16 mouse cellular contexts compared by ENCODE assay signal in the genomic region with DNA sequence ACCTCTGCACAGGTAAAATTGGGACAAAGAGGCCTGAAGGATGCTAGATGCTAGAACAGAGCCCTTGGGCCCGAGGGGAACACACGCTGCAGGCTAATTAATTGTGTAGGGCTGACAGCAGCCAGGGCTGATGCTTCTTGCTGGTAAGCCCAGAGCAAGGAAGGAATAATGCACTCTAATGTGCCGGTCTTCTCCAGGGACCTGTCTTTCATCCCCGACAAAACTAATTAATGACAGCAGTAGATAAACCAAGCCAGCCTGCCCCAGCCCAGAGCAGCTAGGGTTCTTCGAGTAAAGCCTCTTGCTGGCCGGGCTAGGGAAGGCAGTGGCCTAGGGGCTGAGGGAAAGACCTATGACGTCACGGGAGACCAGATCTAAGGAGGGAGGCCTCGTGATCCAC.
DNase-seq lines count a peak whose midpoint lies in the region; ATAC-seq lines count a peak whose summit lies in the region.
"Had no signal": no experiment of that assay in that cellular context is flagged by ENCODE, and none has a peak within 500 bp of the region (broad histone marks: within the 10 kb centered on the region; RNA-seq: fewer than 3 reads in every experiment).

No protein-coding gene starts in this region.

- H3K27ac ChIP-seq in forebrain, embryonic 12.5 days, result no peak overlapping the region
- H3K27ac ChIP-seq in forebrain, embryonic 15.5 days (replicated peaks), result no peak overlapping the region
- H3K27ac ChIP-seq in neural tube, embryonic 11.5 days (ENCODE audit: low read depth, low read length), result 0 out of 2 replicates have a peak overlapping the region, but pooled peaks have one; percentile 3
- H3K27ac ChIP-seq in neural tube, embryonic 15.5 days (replicated peaks), result no peak overlapping the region
- H3K27ac ChIP-seq in hindbrain, embryonic 14.5 days, result no peak overlapping the region
- H3K27ac ChIP-seq in midbrain, embryonic 16.5 days (ENCODE audit: low read length), result peak overlapping the region; percentile 33; the same call in 1 of the 2 replicates
- H3K27ac ChIP-seq: embryonic facial prominence, embryonic 15.5 days; forebrain, embryonic 13.5 days; limb, embryonic 13.5 days; liver, embryonic 15.5 days had no signal

- no peaks in the 10 kb centered on the region for H3K36me3 ChIP-seq in forebrain, embryonic 12.5 days (replicated peaks)
- H3K36me3 ChIP-seq in forebrain, embryonic 15.5 days, result no peaks in the 10 kb centered on the region
- H3K36me3 ChIP-seq in neural tube, embryonic 11.5 days (ENCODE audit: control insufficient read depth, insufficient read depth, low read length), result no peaks in the 10 kb centered on the region
- H3K36me3 ChIP-seq in neural tube, embryonic 15.5 days, result no peaks in the 10 kb centered on the region
- no peaks in the 10 kb centered on the region for H3K36me3 ChIP-seq in hindbrain, embryonic 14.5 days (replicated peaks; ENCODE audit: control insufficient read depth, insufficient read depth)
- H3K36me3 ChIP-seq in midbrain, embryonic 16.5 days (ENCODE audit: control insufficient read depth, insufficient read depth, low read length), result no peaks in the 10 kb centered on the region
- H3K36me3 ChIP-seq: embryonic facial prominence, embryonic 15.5 days; limb, embryonic 13.5 days; liver, embryonic 15.5 days had no signal

- H3K4me3 ChIP-seq in forebrain, embryonic 12.5 days (replicated peaks), result no peak overlapping the region
- H3K4me3 ChIP-seq in forebrain, embryonic 15.5 days, result no peak overlapping the region
- no peak overlapping the region for H3K4me3 ChIP-seq in neural tube, embryonic 11.5 days (ENCODE audit: low read depth, low read length)
- H3K4me3 ChIP-seq in neural tube, embryonic 15.5 days (replicated peaks), result no peak overlapping the region
- no peak overlapping the region for H3K4me3 ChIP-seq in hindbrain, embryonic 14.5 days (replicated peaks; ENCODE audit: low read length)
- no peak overlapping the region for H3K4me3 ChIP-seq in midbrain, embryonic 16.5 days (ENCODE audit: low read depth, low read length)
- H3K4me3 ChIP-seq: embryonic facial prominence, embryonic 15.5 days; forebrain, embryonic 13.5 days; limb, embryonic 13.5 days; liver, embryonic 15.5 days had no signal

- no peak overlapping the region for H3K4me2 ChIP-seq in forebrain, embryonic 12.5 days
- no peak overlapping the region for H3K4me2 ChIP-seq in forebrain, embryonic 15.5 days (replicated peaks)
- H3K4me2 ChIP-seq in neural tube, embryonic 11.5 days (ENCODE audit: low read depth), result no peak overlapping the region
- no peak overlapping the region for H3K4me2 ChIP-seq in neural tube, embryonic 15.5 days
- no peak overlapping the region for H3K4me2 ChIP-seq in hindbrain, embryonic 14.5 days (replicated peaks)
- no peak overlapping the region for H3K4me2 ChIP-seq in midbrain, embryonic 16.5 days (ENCODE audit: low read length)
- H3K4me2 ChIP-seq: embryonic facial prominence, embryonic 15.5 days; forebrain, embryonic 13.5 days; limb, embryonic 13.5 days; liver, embryonic 15.5 days had no signal

- no peak overlapping the region for H3K9ac ChIP-seq in forebrain, embryonic 12.5 days
- H3K9ac ChIP-seq in forebrain, embryonic 15.5 days (replicated peaks), result no peak overlapping the region
- H3K9ac ChIP-seq in neural tube, embryonic 11.5 days (ENCODE audit: low read length), result no peak overlapping the region
- no peak overlapping the region for H3K9ac ChIP-seq in neural tube, embryonic 15.5 days (replicated peaks)
- no peak overlapping the region for H3K9ac ChIP-seq in hindbrain, embryonic 14.5 days
- H3K9ac ChIP-seq in midbrain, embryonic 16.5 days (ENCODE audit: low read depth, low read length), result no peak overlapping the region
- H3K9ac ChIP-seq: embryonic facial prominence, embryonic 15.5 days; forebrain, embryonic 13.5 days; limb, embryonic 13.5 days; liver, embryonic 15.5 days had no signal

- ATAC-seq in forebrain, embryonic 12.5 days (ENCODE audit: low FRiP score), result peak; percentile 24; the same call in 1 of the 2 replicates
- ATAC-seq in forebrain, embryonic 15.5 days (replicated peaks), result no peak
- no peak for ATAC-seq in neural tube, embryonic 11.5 days (ENCODE audit: insufficient read depth, low FRiP score, low TSS enrichment)
- no peak for ATAC-seq in neural tube, embryonic 15.5 days (ENCODE audit: low FRiP score)
- ATAC-seq in hindbrain, embryonic 14.5 days (ENCODE audit: low FRiP score), result peak; percentile 66
- ATAC-seq in midbrain, embryonic 16.5 days, result peak; percentile 29; the same call in 1 of the 2 replicates
- ATAC-seq: activated CD4-positive, CD25-positive, alpha-beta regulatory T cell, adult 4 months; forebrain, embryonic 13.5 days had no signal

- H3K27me3 ChIP-seq in forebrain, embryonic 12.5 days, result no peaks in the 10 kb centered on the region; the same call in 1 of the 2 replicates
- no peaks in the 10 kb centered on the region for H3K27me3 ChIP-seq in forebrain, embryonic 15.5 days
- H3K27me3 ChIP-seq in neural tube, embryonic 11.5 days (ENCODE audit: control insufficient read depth, insufficient read depth, low read length), result no peaks in the 10 kb centered on the region
- no peaks in the 10 kb centered on the region for H3K27me3 ChIP-seq in neural tube, embryonic 15.5 days (replicated peaks)
- no peaks in the 10 kb centered on the region; the same call in 1 of the 2 replicates for H3K27me3 ChIP-seq in hindbrain, embryonic 14.5 days (ENCODE audit: control insufficient read depth, insufficient read depth, low read length)
- H3K27me3 ChIP-seq in midbrain, embryonic 16.5 days (ENCODE audit: control insufficient read depth, insufficient read depth, low read depth, low read length), result no peaks in the 10 kb centered on the region
- H3K27me3 ChIP-seq: embryonic facial prominence, embryonic 15.5 days; limb, embryonic 13.5 days; liver, embryonic 15.5 days had no signal

- no peaks in the 10 kb centered on the region for H3K9me3 ChIP-seq in forebrain, embryonic 12.5 days
- no peaks in the 10 kb centered on the region for H3K9me3 ChIP-seq in forebrain, embryonic 15.5 days
- H3K9me3 ChIP-seq in neural tube, embryonic 11.5 days (ENCODE audit: control insufficient read depth, low read length), result no peaks in the 10 kb centered on the region
- H3K9me3 ChIP-seq in neural tube, embryonic 15.5 days (replicated peaks), result no peaks in the 10 kb centered on the region
- H3K9me3 ChIP-seq in hindbrain, embryonic 14.5 days (ENCODE audit: control insufficient read depth, low read length), result no peaks in the 10 kb centered on the region
- H3K9me3 ChIP-seq in midbrain, embryonic 16.5 days (replicated peaks; ENCODE audit: control insufficient read depth, low read length, poor library complexity, severe bottlenecking), result no peaks in the 10 kb centered on the region
- H3K9me3 ChIP-seq: embryonic facial prominence, embryonic 15.5 days; forebrain, embryonic 13.5 days; limb, embryonic 13.5 days; liver, embryonic 15.5 days had no signal

- peak; percentile 29 for DNase-seq in neural tube, embryonic 11.5 days (ENCODE audit: low spot score)
- no peak for DNase-seq in hindbrain, embryonic 14.5 days (ENCODE audit: low spot score)
- no peak for DNase-seq in layer of hippocampus, postnatal 25 days (ENCODE audit: extremely low spot score in 1 of 2, low spot score in 1 of 2)
- DNase-seq in thymus, postnatal 14 days, result no peak
- DNase-seq: adrenal gland, postnatal 36 days; heart, adult 11 months; lung, postnatal 10 days had no signal

- H3K4me1 ChIP-seq in forebrain, embryonic 12.5 days, result peaks cover 25% of the 10 kb centered on the region
- H3K4me1 ChIP-seq in forebrain, embryonic 15.5 days, result peaks cover 17% of the 10 kb centered on the region
- no peaks in the 10 kb centered on the region for H3K4me1 ChIP-seq in neural tube, embryonic 11.5 days (ENCODE audit: control insufficient read depth, insufficient read depth, low read length)
- H3K4me1 ChIP-seq in neural tube, embryonic 15.5 days, result peaks cover 19% of the 10 kb centered on the region
- 0 out of 2 replicates have a peak, but pooled peaks cover 8% of the 10 kb centered on the region for H3K4me1 ChIP-seq in hindbrain, embryonic 14.5 days (replicated peaks; ENCODE audit: control insufficient read depth, insufficient read depth, low read length)
- peaks cover 21% of the 10 kb centered on the region for H3K4me1 ChIP-seq in midbrain, embryonic 16.5 days (ENCODE audit: control insufficient read depth, insufficient read depth, low read length)
- H3K4me1 ChIP-seq: liver, embryonic 15.5 days had no signal

- 61% methylated on average over 9 of the region's 9 CpGs for WGBS in forebrain, embryonic 12.5 days
- WGBS in forebrain, embryonic 15.5 days, result 56% methylated on average over 9 of the region's 9 CpGs
- 61% methylated on average over 9 of the region's 9 CpGs for WGBS in neural tube, embryonic 11.5 days
- 37% methylated on average over 9 of the region's 9 CpGs for WGBS in neural tube, embryonic 15.5 days
- 37% methylated on average over 9 of the region's 9 CpGs for WGBS in hindbrain, embryonic 14.5 days
- WGBS in midbrain, embryonic 16.5 days, result 24% methylated on average over 9 of the region's 9 CpGs

Comparison
In these comparisons a context has a peak if more than half of its experiments do, and no peak if none do; other contexts are left out.
1. ATAC-seq: peak in forebrain, embryonic 12.5 days (single experiment), hindbrain, embryonic 14.5 days (single experiment) and midbrain, embryonic 16.5 days (single experiment); none in forebrain, embryonic 15.5 days (single experiment), neural tube, embryonic 11.5 days (single experiment) and neural tube, embryonic 15.5 days (single experiment).
2. H3K27ac ChIP-seq: peak in neural tube, embryonic 11.5 days (single experiment) and midbrain, embryonic 16.5 days (single experiment); none in forebrain, embryonic 12.5 days (single experiment), forebrain, embryonic 15.5 days (single experiment), neural tube, embryonic 15.5 days (single experiment) and hindbrain, embryonic 14.5 days (single experiment).